Mouse (Mus musculus) duodenum, adult 2 months (tissue): ENCODE results near the gene Ccdc171. TPM values are rescaled to one million over a fixed set of nuclear protein-coding genes. Genes with fewer than 3 reads are reported as not detected.

Experiments used
- polyA plus RNA-seq: library from polyadenylated mRNA; depleted of rRNA; stranded (reverse); fragments of >200 nt; gene quantifications from 2 replicates; pipeline ENCODE4 v1.2.3, GENCODE M21; 2012; ENCODE audit warnings: low replicate concordance; rRNA removed

The Ccdc171 gene
- 0.05 and 0.28 TPM in 2 replicates for polyA plus RNA-seq

GRCm38 (mm10) chr4:83524843-83525689 is at the start of gene Ccdc171:
Gene Ccdc171 (plus strand): TSS chr4:83525545.

GRCm38 (mm10) chr4:83486117-83486901 is 39.0 kb upstream of the Ccdc171 start, which contains the start of gene Psip1:
Gene Psip1 (minus strand): TSS chr4:83486459.

Other genes starting within 250 kb of the Ccdc171 start
- 1.5 and 2.7 TPM in 2 replicates for gene Ttc39b, start 201.3 kb upstream of the Ccdc171 start, polyA plus RNA-seq
- 5.3 and 11.6 TPM in 2 replicates for gene Snapc3, start 107.8 kb upstream of the Ccdc171 start, polyA plus RNA-seq
- 5.1 and 10.1 TPM in 2 replicates for gene Psip1, start 39.1 kb upstream of the Ccdc171 start, polyA plus RNA-seq